Mouse (Mus musculus): ENCODE measurements around the gene App. TPM values are rescaled to one million over a fixed set of nuclear protein-coding genes. Genes with fewer than 3 reads are reported as not detected.

App gene
- polyA plus RNA-seq, 1 experiment: 107 TPM

DNA sequence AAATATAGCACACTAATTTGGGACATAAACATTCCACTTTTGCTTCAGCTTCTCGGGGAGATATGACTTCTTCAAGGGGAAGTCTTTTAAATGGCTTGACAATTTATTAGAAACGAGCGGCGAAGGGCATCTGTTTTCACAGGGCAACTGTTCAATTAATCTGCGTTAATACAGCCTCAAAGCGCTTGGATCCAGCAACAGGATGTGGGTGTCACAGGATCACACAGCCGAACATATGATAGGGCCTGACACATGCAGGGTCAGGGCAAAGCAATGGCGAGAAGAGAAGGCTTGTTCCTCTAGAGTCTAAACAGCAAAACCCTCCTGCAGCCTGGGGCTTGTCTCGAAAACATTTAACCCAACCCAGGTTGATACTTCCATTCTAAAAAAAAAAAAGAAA lies 22.7 kb downstream of the App start:
- peaks cover 92% of the 10 kb centered on the region for H3K79me2 ChIP-seq (ENCODE audit: control insufficient read depth, insufficient read depth)
- no peak overlapping the region for H3K4me3 ChIP-seq (ENCODE audit: insufficient read depth, poor library complexity, severe bottlenecking)
- H3ac ChIP-seq (ENCODE audit: control insufficient read depth, insufficient read length, low read depth): no peak overlapping the region
- no peak for TF ChIP-seq CEBPB (IDR thresholded peaks at IDR 0.05; ENCODE audit: low read depth)
- TF ChIP-seq USF1 (IDR thresholded peaks at IDR 0.05; ENCODE audit: low read depth): no peak
- no peak for TF ChIP-seq MYOG (IDR thresholded peaks at IDR 0.05; ENCODE audit: control insufficient read depth, extremely low read depth, insufficient read length)
- TF ChIP-seq MAX (IDR thresholded peaks at IDR 0.05): no peak
- no peak for TF ChIP-seq CTCF (IDR thresholded peaks at IDR 0.05; ENCODE audit: control insufficient read depth, insufficient read depth, insufficient read length)
- no peak for TF ChIP-seq MYOD1 (IDR thresholded peaks at IDR 0.05; ENCODE audit: control insufficient read depth, insufficient read length, low read depth)
- no peak for TF ChIP-seq FOSL1 (IDR thresholded peaks at IDR 0.05; ENCODE audit: insufficient read depth, low read length, poor library complexity, severe bottlenecking)
- no peaks in the 10 kb centered on the region for H3K27me3 ChIP-seq (ENCODE audit: control insufficient read depth, insufficient read depth, insufficient read length)
- H3K36me3 ChIP-seq (ENCODE audit: control insufficient read depth, insufficient read depth): no peaks in the 10 kb centered on the region
- peaks cover 67% of the 10 kb centered on the region for H3K79me3 ChIP-seq (ENCODE audit: low read depth)

DNA sequence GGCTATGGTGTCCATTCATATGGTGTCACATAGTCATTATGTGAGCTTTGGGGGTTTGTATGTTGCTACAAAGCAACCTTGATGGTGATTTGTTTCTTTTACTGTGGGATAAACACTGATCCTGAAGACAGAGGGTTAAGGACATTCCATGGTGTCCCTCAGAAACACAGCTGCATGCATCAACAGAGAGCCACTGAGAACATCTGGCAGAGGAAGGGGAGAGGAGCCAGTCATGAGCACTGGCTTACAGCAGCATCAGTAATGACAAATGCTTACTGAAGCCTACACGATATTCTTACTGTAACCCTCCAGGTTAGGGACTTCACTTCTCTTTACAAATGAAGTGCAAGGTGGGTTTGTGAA lies 24.1 kb downstream of the App start:
- H3K36me3 ChIP-seq (ENCODE audit: control insufficient read depth, insufficient read depth): no peaks in the 10 kb centered on the region
- H3ac ChIP-seq (ENCODE audit: control insufficient read depth, insufficient read length, low read depth): no peak overlapping the region
- H3K4me3 ChIP-seq (ENCODE audit: insufficient read depth, poor library complexity, severe bottlenecking): no peak overlapping the region
- peaks cover 92% of the 10 kb centered on the region for H3K79me2 ChIP-seq (ENCODE audit: control insufficient read depth, insufficient read depth)
- TF ChIP-seq USF1 (IDR thresholded peaks at IDR 0.05; ENCODE audit: low read depth) (no peak), MYOD1 (IDR thresholded peaks at IDR 0.05; ENCODE audit: control insufficient read depth, insufficient read length, low read depth) (peak; percentile 48)
- H3K27me3 ChIP-seq (ENCODE audit: control insufficient read depth, insufficient read depth, insufficient read length): no peaks in the 10 kb centered on the region
- H3K79me3 ChIP-seq (ENCODE audit: low read depth): peaks cover 63% of the 10 kb centered on the region

DNA sequence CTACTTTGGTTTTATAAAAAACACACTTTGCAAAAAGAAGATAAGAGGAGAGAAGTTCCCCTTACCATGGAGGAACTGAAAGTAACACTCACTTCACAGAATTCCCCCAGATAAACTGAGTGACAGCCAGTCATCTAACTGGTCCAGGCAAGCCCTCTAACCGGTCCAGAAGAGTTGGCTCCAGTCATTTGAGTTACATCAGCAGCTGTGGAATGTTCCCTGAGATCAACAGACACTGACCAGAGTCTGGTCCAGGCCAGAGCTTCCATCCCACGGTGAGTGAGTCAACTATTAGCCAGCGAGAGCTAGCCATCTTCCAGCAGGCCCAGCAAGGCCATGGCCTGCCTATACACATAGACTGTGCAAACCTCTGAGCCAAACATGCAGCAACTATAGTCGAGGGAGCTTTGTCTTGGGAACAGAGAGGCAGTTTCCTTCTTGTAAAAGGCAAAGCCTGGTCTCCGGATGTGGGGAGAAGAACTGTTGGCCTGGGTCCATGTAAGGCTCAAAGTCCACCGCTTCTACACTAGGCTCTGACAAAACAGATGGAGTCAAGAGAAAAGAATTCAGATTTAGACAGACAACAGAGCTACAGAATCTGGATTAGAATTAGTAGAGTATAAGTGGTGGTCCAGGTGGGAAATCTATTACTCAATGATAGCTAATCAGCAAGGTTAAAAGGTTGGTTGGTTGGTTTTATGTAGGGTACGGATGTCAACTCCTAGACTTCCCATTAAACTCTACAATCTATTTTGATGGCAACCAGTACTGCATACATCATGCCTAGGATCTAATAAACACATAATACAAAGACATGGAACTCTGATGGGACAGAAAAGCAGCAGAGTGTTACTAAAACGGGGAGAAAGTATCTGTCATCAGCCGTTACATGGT lies 24.7 kb downstream of the App start:
- TF ChIP-seq MYOG (IDR thresholded peaks at IDR 0.05; ENCODE audit: control insufficient read depth, extremely low read depth, insufficient read length): no peak
- TF ChIP-seq MAX (IDR thresholded peaks at IDR 0.05): peak; percentile 85
- TF ChIP-seq CTCF (IDR thresholded peaks at IDR 0.05; ENCODE audit: control insufficient read depth, insufficient read depth, insufficient read length): no peak
- no peak for TF ChIP-seq USF1 (IDR thresholded peaks at IDR 0.05; ENCODE audit: low read depth)
- peak; percentile 38 for TF ChIP-seq FOSL1 (IDR thresholded peaks at IDR 0.05; ENCODE audit: insufficient read depth, low read length, poor library complexity, severe bottlenecking)
- TF ChIP-seq CEBPB (IDR thresholded peaks at IDR 0.05; ENCODE audit: low read depth): peak; percentile 5
- peak; percentile 88 for TF ChIP-seq MYOD1 (IDR thresholded peaks at IDR 0.05; ENCODE audit: control insufficient read depth, insufficient read length, low read depth)
- Histone ChIP-seq H3K27me3 (ENCODE audit: control insufficient read depth, insufficient read depth, insufficient read length) (no peaks in the 10 kb centered on the region), H3ac (ENCODE audit: control insufficient read depth, insufficient read length, low read depth) (no peak overlapping the region), H3K79me3 (ENCODE audit: low read depth) (peaks cover 60% of the 10 kb centered on the region), H3K36me3 (ENCODE audit: control insufficient read depth, insufficient read depth) (no peaks in the 10 kb centered on the region), H3K4me3 (ENCODE audit: insufficient read depth, poor library complexity, severe bottlenecking) (no peak overlapping the region), H3K79me2 (ENCODE audit: control insufficient read depth, insufficient read depth) (peaks cover 89% of the 10 kb centered on the region)

DNA sequence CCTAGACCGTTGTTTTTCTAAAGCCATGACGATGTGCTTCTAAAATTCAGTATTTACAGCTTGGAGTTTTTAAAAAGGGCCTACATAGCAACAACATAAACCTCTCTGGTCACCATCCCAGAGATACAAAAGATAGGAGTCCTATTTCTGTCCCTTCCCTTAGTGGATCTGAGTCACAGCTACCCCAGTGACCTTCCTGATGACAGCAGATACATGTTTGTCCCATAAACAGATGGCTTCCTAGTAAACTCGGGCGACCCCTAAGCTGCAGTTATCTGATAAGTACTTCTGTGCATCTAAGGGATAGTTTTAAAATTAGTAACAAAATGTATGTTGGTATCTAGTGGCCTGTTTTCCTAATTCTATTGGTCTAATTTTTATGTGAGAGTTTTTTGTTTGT lies 26.1 kb downstream of the App start:
- TF ChIP-seq MYOD1 (IDR thresholded peaks at IDR 0.05; ENCODE audit: control insufficient read depth, insufficient read length, low read depth) (no peak), MAX (IDR thresholded peaks at IDR 0.05) (no peak), MYOG (IDR thresholded peaks at IDR 0.05; ENCODE audit: control insufficient read depth, extremely low read depth, insufficient read length) (no peak), CTCF (IDR thresholded peaks at IDR 0.05; ENCODE audit: control insufficient read depth, insufficient read depth, insufficient read length) (no peak), CEBPB (IDR thresholded peaks at IDR 0.05; ENCODE audit: low read depth) (no peak), USF1 (IDR thresholded peaks at IDR 0.05; ENCODE audit: low read depth) (no peak), FOSL1 (IDR thresholded peaks at IDR 0.05; ENCODE audit: insufficient read depth, low read length, poor library complexity, severe bottlenecking) (no peak)
- peaks cover 79% of the 10 kb centered on the region for H3K79me2 ChIP-seq (ENCODE audit: control insufficient read depth, insufficient read depth)
- H3K79me3 ChIP-seq (ENCODE audit: low read depth): peaks cover 49% of the 10 kb centered on the region
- H3K36me3 ChIP-seq (ENCODE audit: control insufficient read depth, insufficient read depth): no peaks in the 10 kb centered on the region
- no peak overlapping the region for H3ac ChIP-seq (ENCODE audit: control insufficient read depth, insufficient read length, low read depth)
- H3K4me3 ChIP-seq (ENCODE audit: insufficient read depth, poor library complexity, severe bottlenecking): no peak overlapping the region
- H3K27me3 ChIP-seq (ENCODE audit: control insufficient read depth, insufficient read depth, insufficient read length): no peaks in the 10 kb centered on the region

DNA sequence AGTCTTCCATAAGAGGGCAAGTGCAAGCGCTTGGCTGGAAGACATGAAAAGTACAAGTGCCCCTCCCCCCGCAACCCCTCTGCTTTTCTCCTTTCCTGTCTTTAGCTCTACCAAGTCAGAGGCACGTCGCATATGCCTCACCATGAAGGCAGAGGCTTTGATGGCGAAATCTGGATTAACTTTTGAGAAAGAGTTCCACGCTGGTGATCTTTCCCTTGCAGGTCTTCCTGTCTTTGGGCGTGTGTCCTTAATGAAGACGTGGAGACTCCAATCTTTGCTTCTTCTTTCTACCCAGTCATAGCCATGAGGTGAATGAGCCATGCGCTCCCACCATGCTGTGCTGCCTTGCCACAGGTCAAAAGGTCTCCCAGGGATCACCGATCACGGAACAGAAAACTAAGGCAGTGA lies 27.8 kb downstream of the App start:
- H3K36me3 ChIP-seq (ENCODE audit: control insufficient read depth, insufficient read depth): no peaks in the 10 kb centered on the region
- H3ac ChIP-seq (ENCODE audit: control insufficient read depth, insufficient read length, low read depth): no peak overlapping the region
- H3K27me3 ChIP-seq (ENCODE audit: control insufficient read depth, insufficient read depth, insufficient read length): no peaks in the 10 kb centered on the region
- no peak overlapping the region for H3K4me3 ChIP-seq (ENCODE audit: insufficient read depth, poor library complexity, severe bottlenecking)
- peaks cover 75% of the 10 kb centered on the region for H3K79me2 ChIP-seq (ENCODE audit: control insufficient read depth, insufficient read depth)
- peaks cover 44% of the 10 kb centered on the region for H3K79me3 ChIP-seq (ENCODE audit: low read depth)
- TF ChIP-seq USF1 (IDR thresholded peaks at IDR 0.05; ENCODE audit: low read depth) (no peak), MYOD1 (IDR thresholded peaks at IDR 0.05; ENCODE audit: control insufficient read depth, insufficient read length, low read depth) (no peak), CTCF (IDR thresholded peaks at IDR 0.05; ENCODE audit: control insufficient read depth, insufficient read depth, insufficient read length) (no peak), FOSL1 (IDR thresholded peaks at IDR 0.05; ENCODE audit: insufficient read depth, low read length, poor library complexity, severe bottlenecking) (no peak), CEBPB (IDR thresholded peaks at IDR 0.05; ENCODE audit: low read depth) (no peak), MYOG (IDR thresholded peaks at IDR 0.05; ENCODE audit: control insufficient read depth, extremely low read depth, insufficient read length) (no peak), MAX (IDR thresholded peaks at IDR 0.05) (no peak)

Data from C2C12 (cell line).